Mouse (Mus musculus): Measurements from ENCODE around the gene BC024063. TPM values are rescaled to one million over a fixed set of nuclear protein-coding genes. Genes with fewer than 3 reads are reported as not detected.

Gene BC024063
- polyA plus RNA-seq, 1 experiment from 2014 or later = 5.5 TPM

Other genes starting within 250 kb of the BC024063 start
- 8.5 and 10.7 TPM in 2 replicates for gene Gm32687, start 219.4 kb upstream of the BC024063 start, polyA plus RNA-seq (2016; fragmentation: Nextera tagmentation; extraction: Ambion mirVana)
- gene Zfp781, start 152.9 kb upstream of the BC024063 start, polyA plus RNA-seq (2016; fragmentation: Nextera tagmentation; extraction: Ambion mirVana) = 5.0 and 5.3 TPM in 2 replicates
- gene Zfp873, start 35.2 kb upstream of the BC024063 start, polyA plus RNA-seq (2016; fragmentation: Nextera tagmentation; extraction: Ambion mirVana) = 14.9 and 15.6 TPM in 2 replicates
- gene AU041133, start 44.7 kb downstream of the BC024063 start, polyA plus RNA-seq (2016; fragmentation: Nextera tagmentation; extraction: Ambion mirVana) = 6.2 and 6.8 TPM in 2 replicates
- gene Zfp938, start 157.9 kb downstream of the BC024063 start, polyA plus RNA-seq (2016; fragmentation: Nextera tagmentation; extraction: Ambion mirVana) = 15.0 and 15.8 TPM in 2 replicates
- gene 4932415D10Rik, start 233.2 kb downstream of the BC024063 start, polyA plus RNA-seq (2016; fragmentation: Nextera tagmentation; extraction: Ambion mirVana) = not detected in 2 replicates